Mouse (Mus musculus) kidney, postnatal 4 days (tissue): ENCODE data around the gene Trim27.

ENCODE experiments used
- DNase-seq, 2 experiments: peaks; one replicate each; pipeline ENCODE4 v3.0.0; 2021; ENCODE audit warnings: mixed read lengths in 2 of 2

Trim27 gene

DNA sequence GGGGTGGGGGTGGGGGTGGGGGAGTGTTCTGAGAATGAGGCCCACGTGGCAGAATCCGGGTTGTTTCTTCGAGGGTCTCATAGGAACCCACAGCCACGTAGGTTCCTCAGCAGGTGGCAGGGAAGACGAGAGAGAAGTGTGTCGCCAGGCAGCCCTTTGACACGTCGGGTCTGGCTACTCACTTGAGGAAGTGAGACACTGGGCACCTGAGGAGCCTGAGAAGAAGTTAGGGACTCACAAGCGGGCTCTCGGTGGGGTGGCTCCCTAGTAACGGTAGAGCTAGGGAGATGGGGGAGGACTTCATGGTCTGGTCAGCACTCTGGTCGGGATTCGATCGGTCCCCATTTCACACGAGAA is at the start of gene Trim27:
Trim27 (plus strand) TSS at position 79 of the 357 bp plus-strand sequence.
- no peak for DNase-seq

DNA sequence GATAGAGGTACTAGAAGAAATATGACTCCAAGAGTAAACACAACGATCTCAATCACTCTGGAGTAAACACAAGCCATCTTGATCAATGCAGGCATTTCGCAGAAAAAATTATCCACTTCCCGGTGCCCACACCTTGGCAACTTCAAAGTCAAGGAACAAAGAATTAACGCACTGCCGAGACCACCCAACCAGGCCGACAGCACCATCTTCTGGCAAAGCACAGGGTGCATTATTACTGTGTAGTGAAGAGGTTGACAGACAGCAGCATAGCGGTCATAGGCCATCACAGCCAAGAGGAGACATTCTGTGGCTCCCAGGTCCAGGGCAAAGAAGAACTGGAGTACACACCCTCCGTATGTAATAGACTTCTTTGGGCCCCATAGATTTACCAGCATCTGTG is 36.8 kb upstream of the Trim27 start:
- peak; percentile 14 to 16 for DNase-seq

GRCm38 (mm10) chr13:21145767-21146166 is 33.5 kb upstream of the Trim27 start, which contains the start of gene Olfr1368:
Olfr1368 (minus strand) TSS chr13:21145867.
- DNase-seq, result no peak

DNA sequence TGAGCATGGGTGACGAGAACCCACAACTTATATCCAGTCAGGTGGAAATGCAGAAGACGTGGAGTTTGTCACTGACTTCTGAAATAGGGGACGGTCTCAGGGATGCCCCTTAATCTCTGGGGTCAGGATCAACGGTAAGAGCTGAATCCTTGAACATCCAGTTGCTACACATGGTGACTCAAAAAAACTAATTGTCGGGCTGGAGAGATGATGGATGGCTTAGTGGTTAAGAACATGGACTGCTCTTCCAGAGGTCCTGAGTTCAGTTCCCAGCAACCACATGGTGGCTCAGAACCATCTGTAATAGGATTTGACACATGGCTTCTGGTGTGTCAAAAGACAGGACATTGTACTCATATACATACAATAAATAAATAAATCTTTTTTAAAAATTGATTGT is 23.4 kb upstream of the Trim27 start:
- no peak for DNase-seq

DNA sequence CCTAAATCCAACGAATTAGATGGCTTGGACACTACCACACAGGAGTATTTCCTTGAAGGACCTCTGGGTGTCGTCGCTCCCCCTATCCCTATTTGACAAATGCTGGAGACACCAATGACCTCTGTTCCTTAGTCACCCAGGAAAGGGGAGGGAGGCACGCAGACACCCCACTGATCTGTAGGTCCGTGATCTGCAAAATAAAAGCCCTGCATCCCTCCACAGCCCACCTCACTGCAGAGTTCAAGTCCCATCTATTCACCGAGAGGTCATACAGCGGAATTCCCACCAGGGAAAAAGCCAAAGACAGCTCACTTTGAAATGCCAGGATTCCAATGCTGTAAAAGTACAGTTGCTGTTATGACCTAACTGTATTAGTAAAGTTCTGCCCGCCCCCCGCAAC is 21.2 kb upstream of the Trim27 start:
- peak in 1 of 2 experiments; percentile 15 for DNase-seq

GRCm38 (mm10) chr13:21158785-21159474 is 20.3 kb upstream of the Trim27 start:
- DNase-seq, result peak; percentile 94

DNA sequence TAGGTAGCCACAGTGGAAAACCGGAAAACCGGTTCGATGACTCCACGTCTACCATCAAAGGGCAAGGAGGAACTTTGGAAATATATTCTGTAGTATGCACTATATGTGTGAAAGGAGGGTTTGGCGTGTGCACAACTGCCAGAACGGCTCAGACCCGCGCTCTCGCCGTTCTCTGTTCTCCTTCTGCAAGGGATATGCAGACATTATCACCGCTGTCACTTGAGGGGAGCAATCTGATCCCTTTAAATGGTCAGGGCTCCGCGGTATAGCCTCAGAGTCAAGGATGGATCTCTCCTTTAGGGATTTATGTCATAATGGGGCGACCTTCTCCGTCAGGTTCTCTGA is 19.8 kb upstream of the Trim27 start:
- DNase-seq, result peak in 1 of 2 experiments; percentile 28

DNA sequence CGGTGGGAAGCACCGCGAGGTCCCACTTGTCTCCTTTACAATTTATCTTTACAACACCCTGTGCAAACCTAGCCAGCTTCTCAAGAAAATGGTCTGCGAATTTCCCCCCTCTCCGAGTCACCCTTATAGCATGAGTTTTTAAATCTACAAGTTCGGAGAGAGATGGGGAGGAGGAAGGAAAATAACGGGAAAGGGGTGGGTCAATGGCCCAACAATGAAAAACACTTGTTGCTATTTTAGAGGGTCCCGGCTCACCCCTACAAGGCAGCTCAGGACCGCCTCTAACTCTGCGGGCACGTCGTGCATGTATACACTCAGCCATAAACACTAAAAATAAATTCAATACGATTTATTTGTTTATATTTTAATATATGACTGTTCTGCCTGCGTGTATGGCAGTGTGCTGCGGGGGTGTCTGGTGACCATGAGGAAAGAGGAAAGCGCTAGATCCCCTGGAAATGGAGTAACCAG is 19.2 kb upstream of the Trim27 start:
- DNase-seq, result peak in 1 of 2 experiments; percentile 29

- peak; percentile 93 to 94 for DNase-seq
Measured at GRCm38 (mm10) chr13:21160657-21161590, 18.3 kb upstream of the Trim27 start.

GRCm38 (mm10) chr13:21161591-21161990 is 17.7 kb upstream of the Trim27 start:
- DNase-seq, result no peak

DNA sequence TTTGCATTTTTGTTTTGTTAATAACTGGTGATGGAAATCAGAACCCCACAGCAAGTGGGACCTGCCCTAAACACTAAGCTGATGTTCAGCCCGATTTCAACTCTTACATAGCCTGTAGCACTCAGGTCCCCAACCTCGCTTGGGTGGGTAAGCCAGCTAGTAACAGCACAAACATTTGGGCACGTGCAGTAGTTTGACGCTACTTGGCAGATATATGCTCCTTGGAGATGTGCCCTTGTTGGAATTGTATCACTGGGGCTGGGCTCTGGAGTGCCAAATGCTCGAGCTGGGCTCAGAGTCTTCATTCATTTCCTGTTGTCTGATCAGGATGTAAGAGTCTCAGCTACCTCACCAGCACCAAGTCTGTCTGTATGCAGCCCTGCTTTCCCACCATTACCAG is 16.7 kb upstream of the Trim27 start:
- no peak for DNase-seq

DNA sequence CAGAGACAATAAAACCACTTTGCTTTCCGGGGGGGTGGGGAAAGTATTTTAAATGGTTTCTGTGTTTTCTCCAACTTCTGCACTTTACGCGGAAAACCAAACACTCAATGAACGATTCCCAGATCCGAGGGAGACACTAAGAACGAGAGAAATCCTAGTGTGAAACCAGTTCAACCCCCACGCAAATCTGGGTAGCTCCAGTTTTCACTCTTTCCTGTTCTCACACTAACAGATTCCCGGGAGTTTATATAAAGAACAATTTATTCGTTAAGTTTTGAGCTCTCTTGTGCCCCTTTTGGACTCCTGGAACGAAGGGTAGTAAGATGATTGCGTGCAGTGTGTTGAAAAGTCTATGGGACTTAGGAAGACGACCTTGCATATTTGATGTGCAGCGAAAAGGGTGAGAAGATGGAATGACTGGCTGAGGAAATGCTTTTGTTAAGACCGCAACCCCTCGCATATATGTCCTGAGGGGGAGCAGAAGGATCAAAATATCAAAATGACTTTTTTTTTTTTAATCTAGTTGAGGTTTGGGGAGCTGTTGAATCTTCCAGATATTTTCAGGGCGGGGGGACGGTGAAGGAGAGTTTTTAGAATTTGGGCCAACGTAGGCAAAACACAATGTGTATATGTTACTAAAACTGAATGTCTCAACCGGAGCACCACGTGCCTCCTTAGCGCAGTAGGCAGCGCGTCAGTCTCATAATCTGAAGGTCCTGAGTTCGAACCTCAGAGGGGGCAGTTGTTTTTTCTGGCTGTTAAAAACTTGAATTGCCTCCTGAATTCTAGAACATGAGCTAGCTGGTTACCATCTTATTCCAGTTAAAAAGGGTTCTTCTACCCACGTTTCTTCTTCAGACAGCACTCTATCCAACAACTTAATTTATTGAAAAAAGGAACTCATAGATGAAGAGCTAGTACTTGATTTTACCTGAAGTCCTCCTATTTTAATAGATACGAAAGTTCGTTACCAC is 12.0 kb upstream of the Trim27 start:
- peak; percentile 76 to 83 for DNase-seq

- DNase-seq, result peak in 1 of 2 experiments; percentile 36
Measured at GRCm38 (mm10) chr13:21167910-21168300, 11.3 kb upstream of the Trim27 start.

- DNase-seq, result peak in 1 of 2 experiments; percentile 48
Measured at GRCm38 (mm10) chr13:21168371-21169011, 10.8 kb upstream of the Trim27 start.

DNA sequence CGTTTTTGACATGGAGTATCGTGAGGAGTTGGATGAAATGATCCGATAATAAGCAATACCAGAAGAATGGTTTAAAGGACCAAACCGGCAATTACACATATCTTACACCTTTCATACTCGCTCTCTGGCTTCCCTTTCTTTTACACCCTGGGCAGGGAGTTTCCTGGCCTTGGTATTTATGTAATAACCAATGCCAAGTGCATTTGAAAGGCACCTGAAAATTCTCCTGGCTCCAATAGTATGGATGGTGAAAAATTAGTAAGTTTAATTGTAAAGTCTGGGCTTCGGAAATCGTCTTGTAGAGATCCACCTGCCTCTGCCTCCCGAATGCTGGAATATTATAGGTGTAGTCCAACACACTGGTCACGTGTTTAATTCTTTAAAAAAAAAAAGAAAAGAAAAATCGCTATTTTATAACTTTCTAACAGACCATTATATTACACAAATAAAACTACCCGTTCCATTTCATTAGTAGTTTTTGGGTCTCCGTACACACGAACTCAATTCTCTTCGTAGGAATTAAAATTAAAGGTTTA is 10.1 kb upstream of the Trim27 start:
- no peak for DNase-seq

GRCm38 (mm10) chr13:21169657-21170430 is 9.4 kb upstream of the Trim27 start:
- DNase-seq, result peak; percentile 81 to 89

GRCm38 (mm10) chr13:21170431-21171155 is 8.7 kb upstream of the Trim27 start:
- DNase-seq, result no peak

DNA sequence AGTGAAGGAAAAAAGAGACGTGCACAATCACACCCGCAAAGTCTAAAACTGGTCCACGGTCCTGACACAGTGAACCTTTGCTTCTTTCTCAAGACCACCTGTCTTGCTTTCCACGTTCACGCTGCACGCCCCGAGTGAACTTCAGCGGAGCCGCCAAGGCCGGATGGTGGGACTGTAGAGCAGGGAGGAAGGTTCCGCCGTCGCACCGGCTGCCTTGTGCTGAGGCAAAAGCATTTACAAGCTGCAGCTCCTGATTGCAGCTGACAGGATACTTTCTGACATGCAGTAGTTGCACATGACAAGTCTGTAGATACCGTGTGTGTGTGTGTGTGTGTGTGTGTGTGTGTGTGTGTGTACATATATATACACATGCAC is 8.1 kb upstream of the Trim27 start:
- DNase-seq, result peak; percentile 33 to 41

DNA sequence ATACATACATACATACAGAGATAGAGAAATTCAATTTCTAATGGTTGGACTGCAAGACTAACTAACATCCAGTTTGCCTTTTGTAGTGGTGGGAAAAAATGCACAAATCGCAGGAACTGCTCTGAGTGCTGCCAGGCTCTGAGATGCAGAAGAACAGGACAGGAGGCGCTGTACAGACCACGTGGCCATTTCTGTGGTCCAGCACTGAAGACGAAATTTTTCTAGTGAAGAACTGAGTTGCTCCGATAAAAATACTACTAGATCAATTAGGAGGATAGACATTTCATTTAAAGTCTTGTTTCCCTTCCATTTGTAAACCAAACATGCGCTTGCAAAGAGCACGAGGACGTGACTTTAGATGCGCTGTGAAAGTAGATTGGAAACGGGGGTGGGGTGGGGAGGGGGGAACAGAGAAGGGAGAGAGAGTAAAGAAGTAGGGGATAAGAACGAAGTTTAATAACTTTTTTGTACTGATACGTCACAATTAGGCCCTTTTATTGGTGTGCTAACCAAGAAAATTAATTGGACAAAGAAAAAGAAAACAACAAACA is 7.6 kb upstream of the Trim27 start:
- DNase-seq, result peak; percentile 48 to 62
